Mouse (Mus musculus) forebrain, embryonic 16.5 days (tissue): Measurements from ENCODE around the gene Slc7a5. TPM values are rescaled to one million over a fixed set of nuclear protein-coding genes. Genes with fewer than 3 reads are reported as not detected.

Experiments used
- ATAC-seq: fragments of 200-750 bp; cut with Nextera tagmentation; 2 replicates; pipeline ENCODE4 v1.8.0; 2017; ENCODE audit warnings: mild to moderate bottlenecking, moderate library complexity
- H3K27ac ChIP-seq: fragments of 300-500 bp; sonication (generic); 2 replicates; pipeline ENCODE4 v1.5.1; 2014; ENCODE audit warnings: low read length, control low read depth
- H3K27me3 ChIP-seq: fragments of 300-500 bp; sonication (generic); replicated peaks from 2 replicates; pipeline ENCODE4 v1.6.1; 2014; ENCODE audit warnings: low read length; ENCODE audit not compliant: control insufficient read depth, insufficient read depth
- H3K36me3 ChIP-seq: fragments of 300-500 bp; sonication (generic); 2 replicates; pipeline ENCODE4 v1.6.1; 2014; ENCODE audit not compliant: control insufficient read depth, insufficient read depth
- H3K4me1 ChIP-seq: fragments of 300-500 bp; sonication (generic); replicated peaks from 2 replicates; pipeline ENCODE4 v1.6.1; 2014; ENCODE audit warnings: low read length; ENCODE audit not compliant: control insufficient read depth, insufficient read depth
- H3K4me2 ChIP-seq: fragments of 300-500 bp; sonication (generic); 2 replicates; pipeline ENCODE4 v1.6.1; 2014; ENCODE audit warnings: mild to moderate bottlenecking, low read length, control low read depth
- H3K4me3 ChIP-seq: fragments of 300-500 bp; sonication (generic); replicated peaks from 2 replicates; pipeline ENCODE4 v1.5.1; 2014; ENCODE audit warnings: mild to moderate bottlenecking, low read length, control low read depth
- H3K9ac ChIP-seq: fragments of 300-500 bp; sonication (generic); replicated peaks from 2 replicates; pipeline ENCODE4 v1.6.1; 2014; ENCODE audit warnings: low read depth, low read length, control low read depth
- H3K9me3 ChIP-seq: fragments of 300-500 bp; sonication (generic); 2 replicates; pipeline ENCODE4 v1.6.1; 2016; ENCODE audit warnings: low read length; ENCODE audit not compliant: control insufficient read depth
- WGBS: fragments of 180-500 bp; shearing (Covaris S2); extraction: QIAGEN DNeasy Blood & Tissue Kit; methylation state at CpG from one replicate; pipeline ENCODE4 v1.1.7; 2014; 5-methylcytosine and 5-hydroxymethylcytosine counted together
- polyA plus RNA-seq: library from polyadenylated mRNA; unstranded; fragments of >200 nt; fragmentation: Nextera tagmentation; extraction: Ambion mirVana; gene quantifications from 2 replicates; pipeline ENCODE4 v1.2.1, GENCODE M21; 2015

The Slc7a5 gene
- polyA plus RNA-seq, 1 experiment from 2014 or later: 44.1 TPM

GRCm38 (mm10) chr8:121895910-121896309 is 11.6 kb downstream of the Slc7a5 start:
- Histone ChIP-seq H3K27me3 (no peaks in the 10 kb centered on the region), H3K4me1 (peaks cover 29% of the 10 kb centered on the region), H3K4me2 (no peak overlapping the region), H3K36me3 (no peaks in the 10 kb centered on the region), H3K9ac (no peak overlapping the region), H3K27ac (no peak overlapping the region), H3K9me3 (no peaks in the 10 kb centered on the region), H3K4me3 (no peak overlapping the region)
- no peak for ATAC-seq
- 70% methylated on average over 7 of the region's 7 CpGs for WGBS

GRCm38 (mm10) chr8:121892875-121893274 is 14.6 kb downstream of the Slc7a5 start:
- no peak for ATAC-seq
- 83% methylated on average over 5 of the region's 5 CpGs for WGBS
- H3K4me3 ChIP-seq: no peak overlapping the region
- no peak overlapping the region for H3K27ac ChIP-seq
- no peak overlapping the region for H3K9ac ChIP-seq
- H3K27me3 ChIP-seq: no peaks in the 10 kb centered on the region
- peaks cover 1% of the 10 kb centered on the region; the same call in 1 of the 2 replicates for H3K36me3 ChIP-seq
- H3K4me1 ChIP-seq: peaks cover 21% of the 10 kb centered on the region
- no peaks in the 10 kb centered on the region for H3K9me3 ChIP-seq
- no peak overlapping the region for H3K4me2 ChIP-seq

- Histone ChIP-seq H3K4me1 (peaks cover 6% of the 10 kb centered on the region; the same call in 1 of the 2 replicates), H3K4me2 (no peak overlapping the region), H3K27ac (peak overlapping the region; percentile 24; the same call in 1 of the 2 replicates), H3K9ac (no peak overlapping the region), H3K27me3 (no peaks in the 10 kb centered on the region), H3K36me3 (peaks cover 12% of the 10 kb centered on the region), H3K9me3 (no peaks in the 10 kb centered on the region), H3K4me3 (no peak overlapping the region)
- ATAC-seq: no peak
- 76% methylated on average over 15 of the region's 15 CpGs for WGBS
These were observed 17.4 kb downstream of the Slc7a5 start for GRCm38 (mm10) chr8:121889810-121890785.

GRCm38 (mm10) chr8:121889317-121889716 is 18.2 kb downstream of the Slc7a5 start:
- H3K36me3 ChIP-seq: peaks cover 12% of the 10 kb centered on the region
- H3K4me3 ChIP-seq: no peak overlapping the region
- H3K27ac ChIP-seq: no peak overlapping the region
- no peaks in the 10 kb centered on the region for H3K9me3 ChIP-seq
- H3K27me3 ChIP-seq: no peaks in the 10 kb centered on the region
- no peak for ATAC-seq
- 96% methylated on average over 1 of the region's 1 CpGs for WGBS
- H3K4me1 ChIP-seq: peaks cover 6% of the 10 kb centered on the region; the same call in 1 of the 2 replicates
- no peak overlapping the region for H3K4me2 ChIP-seq
- H3K9ac ChIP-seq: no peak overlapping the region

GRCm38 (mm10) chr8:121887547-121887946 is 19.9 kb downstream of the Slc7a5 start:
- H3K9me3 ChIP-seq: no peaks in the 10 kb centered on the region
- no peak for ATAC-seq
- H3K4me2 ChIP-seq: no peak overlapping the region
- no peaks in the 10 kb centered on the region for H3K27me3 ChIP-seq
- no peak overlapping the region for H3K27ac ChIP-seq
- H3K4me1 ChIP-seq: peaks cover 6% of the 10 kb centered on the region; the same call in 1 of the 2 replicates
- no peak overlapping the region for H3K4me3 ChIP-seq
- WGBS: 80% methylated on average over 1 of the region's 1 CpGs
- H3K9ac ChIP-seq: no peak overlapping the region
- peaks cover 12% of the 10 kb centered on the region for H3K36me3 ChIP-seq

GRCm38 (mm10) chr8:121885433-121885832 is 22.1 kb downstream of the Slc7a5 start:
- Histone ChIP-seq H3K4me1 (0 out of 2 replicates have a peak, but pooled peaks cover 5% of the 10 kb centered on the region), H3K9ac (no peak overlapping the region), H3K27ac (no peak overlapping the region), H3K4me2 (no peak overlapping the region), H3K4me3 (no peak overlapping the region), H3K36me3 (peaks cover 12% of the 10 kb centered on the region), H3K9me3 (no peaks in the 10 kb centered on the region), H3K27me3 (no peaks in the 10 kb centered on the region)
- no peak for ATAC-seq
- 78% methylated on average over 6 of the region's 6 CpGs for WGBS

GRCm38 (mm10) chr8:121885001-121885400 is 22.5 kb downstream of the Slc7a5 start:
- 95% methylated on average over 9 of the region's 9 CpGs for WGBS
- H3K4me3 ChIP-seq: no peak overlapping the region
- no peak overlapping the region for H3K27ac ChIP-seq
- H3K4me1 ChIP-seq: 0 out of 2 replicates have a peak, but pooled peaks cover under 1% of the 10 kb centered on the region
- no peak overlapping the region for H3K4me2 ChIP-seq
- ATAC-seq: no peak
- H3K36me3 ChIP-seq: peaks cover 12% of the 10 kb centered on the region
- H3K9me3 ChIP-seq: no peaks in the 10 kb centered on the region
- no peak overlapping the region for H3K9ac ChIP-seq
- no peaks in the 10 kb centered on the region for H3K27me3 ChIP-seq

GRCm38 (mm10) chr8:121884181-121884580 is 23.3 kb downstream of the Slc7a5 start:
- Histone ChIP-seq H3K36me3 (peaks cover 12% of the 10 kb centered on the region), H3K27ac (no peak overlapping the region), H3K4me3 (no peak overlapping the region), H3K27me3 (no peaks in the 10 kb centered on the region), H3K4me2 (no peak overlapping the region), H3K4me1 (no peaks in the 10 kb centered on the region), H3K9me3 (no peaks in the 10 kb centered on the region), H3K9ac (no peak overlapping the region)
- no peak for ATAC-seq
- 87% methylated on average over 3 of the region's 3 CpGs for WGBS

- Histone ChIP-seq H3K27ac (no peak overlapping the region), H3K4me2 (no peak overlapping the region), H3K9ac (no peak overlapping the region), H3K27me3 (no peaks in the 10 kb centered on the region), H3K4me3 (no peak overlapping the region), H3K9me3 (no peaks in the 10 kb centered on the region), H3K36me3 (peaks cover 6% of the 10 kb centered on the region; the same call in 1 of the 2 replicates), H3K4me1 (no peaks in the 10 kb centered on the region)
- ATAC-seq: no peak
- 90% methylated on average over 5 of the region's 5 CpGs for WGBS
These were observed 25.6 kb downstream of the Slc7a5 start for GRCm38 (mm10) chr8:121881921-121882320.
